Mouse (Mus musculus): Measurements from ENCODE around the gene Spsb3. TPM values are rescaled to one million over a fixed set of nuclear protein-coding genes. Genes with fewer than 3 reads are reported as not detected.

Spsb3 gene
- total RNA-seq (2021) = 10 to 100 TPM; 36.4 to 36.9 TPM
- long read RNA-seq, transcript Spsb3-209 (7 exons, 1,953 nt) = minor isoform, 16 of 69 reads
- long read RNA-seq, transcript Spsb3-203 (7 exons, 1,641 nt) = major isoform, 42 of 69 reads
- long read RNA-seq, partial matches to known transcripts = 3 of 69 reads
- long read RNA-seq, other reads (novel, unspliced or antisense) = 6 of 69 reads

DNA sequence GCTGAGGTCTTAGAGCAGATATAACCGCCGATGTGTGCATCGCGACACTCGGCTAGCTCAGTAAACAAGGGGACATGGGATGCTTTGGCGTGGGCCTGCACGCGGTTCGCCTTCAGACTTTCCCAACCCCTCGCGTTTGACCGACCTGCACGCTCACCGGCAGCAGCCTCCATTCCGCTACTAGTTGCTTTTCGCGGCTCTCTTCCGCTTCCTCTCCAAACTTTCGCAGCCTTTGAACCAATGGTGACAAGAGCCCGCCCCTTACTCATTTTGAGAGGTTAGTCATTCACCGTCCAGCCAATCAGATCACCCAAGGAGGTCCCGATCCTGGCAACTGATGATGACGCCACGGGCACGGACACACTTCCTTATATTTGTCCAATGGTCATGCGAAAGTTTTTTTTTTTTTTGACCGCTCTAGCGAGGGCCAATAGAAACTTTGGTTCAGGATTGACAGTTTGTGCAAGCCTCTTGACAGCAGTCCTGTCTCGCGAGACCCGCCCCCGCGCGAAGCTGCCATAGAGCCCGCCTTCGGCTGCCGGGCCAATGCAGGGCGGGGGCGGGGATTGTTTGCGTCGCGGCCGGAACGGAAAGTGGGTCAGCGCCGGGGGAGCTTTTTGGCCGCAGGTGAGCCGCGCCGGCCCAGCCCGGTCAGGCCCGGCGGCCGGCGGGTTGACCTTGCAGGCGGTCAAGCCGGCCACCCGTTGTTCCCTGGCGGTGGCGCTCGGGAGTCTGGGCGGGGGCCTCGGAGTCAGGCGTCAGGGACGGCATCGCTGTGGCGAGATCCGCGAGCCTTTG, at the start of gene Spsb3, which contains the start of gene Nubp2:
Spsb3 (plus strand) TSS at position 510 of the 798 bp plus-strand sequence.
Nubp2 (minus strand) TSS at position 216 of the 798 bp plus-strand sequence.
- peak; percentile 95 to 97 for DNase-seq (ENCODE audit: low spot score in 2 of 2)

DNA sequence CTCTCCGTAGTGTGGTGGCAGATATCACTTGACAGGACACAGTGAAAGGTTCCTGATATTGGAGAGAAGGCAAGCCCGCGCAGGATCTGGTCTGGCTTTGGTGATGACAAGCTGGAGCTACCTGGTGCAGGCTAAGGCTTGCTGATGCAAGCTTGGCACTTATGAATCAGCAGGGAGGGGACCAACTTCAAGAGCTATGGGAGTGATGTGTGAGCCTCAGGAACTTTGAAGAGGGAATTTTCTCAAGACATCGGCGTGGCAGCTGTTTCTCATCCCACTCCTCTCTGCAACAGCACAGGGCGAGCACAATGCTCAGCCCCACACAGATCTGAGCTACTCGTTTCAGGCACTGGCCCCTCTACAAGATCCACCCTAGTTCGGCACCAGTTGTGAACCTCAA, 46.6 kb upstream of the Spsb3 start, which contains the start of gene Hagh:
Hagh (plus strand) TSS at position 302 of the 400 bp plus-strand sequence.
- DNase-seq (ENCODE audit: low spot score in 2 of 2) = no peak

DNA sequence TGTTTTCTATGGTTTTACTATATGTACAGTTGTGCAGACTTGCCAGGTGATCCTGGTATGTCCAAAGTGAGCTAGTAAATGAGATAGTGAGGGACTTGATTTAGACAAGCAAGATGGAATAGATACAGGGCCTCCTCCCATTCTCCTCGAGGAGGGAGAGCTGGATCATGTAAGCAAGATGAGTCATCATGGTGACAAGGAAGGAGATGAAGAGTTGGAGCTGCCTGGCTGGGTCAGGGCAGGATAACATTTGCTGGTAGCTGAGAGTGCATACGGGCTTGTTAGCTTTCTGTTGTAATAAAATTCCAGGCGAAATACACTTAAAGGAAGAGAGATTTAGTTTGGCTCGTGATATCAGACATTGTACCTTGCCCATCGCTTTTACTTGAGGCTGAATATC, 46.1 kb upstream of the Spsb3 start:
- DNase-seq (ENCODE audit: low spot score in 2 of 2) = no peak

DNA sequence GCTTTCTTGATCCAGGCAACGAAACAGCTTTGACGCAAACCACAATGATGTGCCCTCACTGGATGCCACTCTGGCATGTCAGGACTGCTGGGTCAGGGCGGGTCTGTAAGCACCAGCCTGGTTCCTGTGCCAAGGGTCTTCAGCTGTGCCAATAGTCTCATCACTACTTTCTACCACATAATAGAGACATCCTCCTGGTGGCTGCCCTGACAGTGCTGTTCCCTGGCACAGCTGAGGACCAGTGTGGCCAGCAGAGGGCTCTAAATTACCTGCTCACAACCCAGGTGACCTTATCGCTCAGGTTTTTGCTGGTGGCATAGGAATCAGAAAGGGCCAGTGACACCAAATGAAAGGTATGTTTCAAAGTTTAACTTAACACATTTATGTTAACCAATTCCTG, 45.3 kb upstream of the Spsb3 start:
- DNase-seq (ENCODE audit: low spot score in 2 of 2) = no peak

DNA sequence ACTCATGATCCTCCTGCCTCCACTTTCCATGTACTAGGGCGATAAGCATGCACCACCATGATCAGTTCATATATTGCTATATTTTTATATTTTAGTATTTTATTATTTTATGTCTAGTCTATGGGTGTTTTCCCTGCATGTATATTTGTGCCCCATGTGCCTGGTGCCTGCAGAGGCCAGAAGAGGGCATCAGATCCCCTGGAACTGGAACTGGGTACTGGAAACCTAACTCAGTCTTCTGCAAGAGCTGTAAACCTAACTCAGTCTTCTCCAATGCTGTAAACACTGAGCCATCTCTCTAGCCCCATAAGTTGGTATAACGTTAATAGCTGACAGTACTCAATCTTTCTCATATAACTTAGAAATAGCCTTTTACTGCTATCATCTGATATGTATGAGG, 43.8 kb upstream of the Spsb3 start:
- no peak for DNase-seq (ENCODE audit: low spot score in 2 of 2)

DNA sequence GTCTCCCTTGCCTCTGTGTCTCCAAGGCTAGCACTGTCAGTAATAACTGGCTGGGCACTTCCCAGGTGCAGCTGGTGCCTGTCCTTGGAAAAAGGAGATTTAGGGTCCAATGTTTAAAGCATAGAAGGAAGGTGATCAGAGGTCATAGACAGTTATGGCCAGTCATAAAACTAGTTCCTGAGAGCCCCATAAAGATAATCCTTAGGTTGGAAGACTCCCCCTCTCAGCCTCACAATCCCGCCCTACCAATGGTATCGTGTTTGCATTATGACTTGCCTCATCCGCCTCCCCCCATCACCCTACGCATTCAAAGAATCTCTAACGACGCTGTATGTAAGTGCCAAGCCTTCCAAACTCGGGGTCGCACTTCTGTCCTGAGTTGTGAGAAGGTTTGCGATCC, 41.9 kb upstream of the Spsb3 start:
- no peak for DNase-seq (ENCODE audit: low spot score in 2 of 2)

DNA sequence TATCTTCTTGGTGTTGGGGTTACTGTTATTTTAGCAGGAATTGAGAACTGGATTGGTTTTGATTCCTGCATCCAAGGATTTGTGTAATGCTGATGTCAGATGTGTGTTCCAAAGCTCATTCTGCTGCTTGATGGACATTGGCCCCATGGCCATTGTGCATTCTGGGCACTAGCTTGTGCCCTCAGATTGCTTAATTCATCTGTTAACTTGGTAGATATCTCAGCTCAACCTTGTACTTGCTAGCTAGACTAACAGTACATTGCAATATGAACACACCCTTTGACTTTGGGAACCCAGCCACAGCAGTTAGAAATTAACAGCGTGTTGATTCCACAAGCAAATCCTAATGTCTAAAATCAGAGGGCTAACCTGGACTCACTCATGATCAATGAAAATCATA, 39.1 kb upstream of the Spsb3 start:
- no peak for DNase-seq (ENCODE audit: low spot score in 2 of 2)

DNA sequence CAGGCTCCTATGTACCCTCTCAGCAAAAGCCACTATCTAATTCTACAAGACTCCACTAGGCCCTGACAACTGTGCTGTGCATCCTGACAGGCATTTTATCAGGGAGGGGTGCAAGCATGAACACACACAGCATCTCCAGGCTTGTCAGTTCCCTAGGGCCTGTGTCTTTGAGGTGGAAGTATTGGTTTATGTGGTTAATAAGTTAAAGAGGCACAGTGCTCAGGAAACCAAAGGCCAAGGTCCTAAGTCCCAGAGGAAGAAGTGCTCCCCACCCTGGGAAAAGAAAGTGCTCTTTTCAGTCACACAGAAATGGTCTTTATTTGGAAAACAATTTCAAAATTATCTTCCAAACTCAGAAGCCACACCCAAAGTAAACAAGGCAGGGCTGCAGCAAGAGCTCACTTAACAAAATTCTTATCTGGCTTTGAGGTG, 37.8 kb upstream of the Spsb3 start:
- DNase-seq (ENCODE audit: low spot score in 2 of 2) = no peak

DNA sequence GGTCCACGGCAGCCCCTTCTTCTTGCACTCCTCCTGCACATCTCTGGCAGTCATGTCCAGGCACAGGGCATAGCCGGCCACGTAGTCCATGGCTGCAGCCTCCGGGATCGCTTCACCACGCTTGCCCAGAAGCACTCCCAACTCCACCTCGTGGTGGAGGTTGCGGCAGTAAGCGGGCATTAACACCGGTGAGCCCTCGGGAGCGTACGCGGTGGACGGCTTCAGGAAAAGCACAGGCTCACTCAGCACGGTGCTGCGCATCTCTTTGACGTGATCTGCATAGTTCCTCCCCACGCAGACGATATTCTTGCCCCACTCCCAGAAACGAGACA, 36.7 kb upstream of the Spsb3 start:
- no peak for DNase-seq (ENCODE audit: low spot score in 2 of 2)

DNA sequence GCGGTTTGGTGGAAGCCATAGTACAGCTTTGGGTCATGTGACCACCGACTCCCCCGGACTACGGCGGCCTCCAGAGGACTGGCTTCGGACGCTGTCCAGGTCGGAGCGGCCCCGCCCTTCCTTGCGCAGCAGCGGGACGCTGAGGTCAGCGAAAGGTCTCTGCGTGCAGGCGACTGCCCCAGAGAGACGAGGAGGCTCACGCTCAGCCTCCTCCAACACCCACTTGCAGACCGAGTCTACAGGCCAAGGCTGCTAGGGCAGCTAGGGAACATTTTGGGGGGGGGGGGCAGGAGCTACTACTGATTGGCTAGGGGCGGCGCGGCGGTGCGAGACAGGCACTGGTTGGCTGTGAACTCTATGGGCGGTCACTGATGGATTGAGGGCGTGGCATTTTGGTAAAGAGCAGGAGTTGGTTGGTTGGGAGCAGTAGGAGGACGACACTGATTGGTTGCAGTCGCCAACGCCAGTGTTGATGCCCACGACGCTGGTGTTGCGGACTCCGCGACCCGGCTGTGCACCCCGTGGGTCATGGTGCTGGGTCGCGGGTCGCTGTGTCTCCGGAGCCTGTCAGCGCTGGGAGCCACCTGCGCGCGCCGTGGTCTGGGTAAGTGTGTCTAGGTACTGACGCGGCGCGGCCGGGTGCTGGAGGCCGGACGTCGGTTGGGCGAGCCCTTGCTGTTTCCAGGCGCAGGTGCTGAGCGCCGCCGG, 36.2 kb upstream of the Spsb3 start, which contains the start of gene Fahd1:
Fahd1 (minus strand) TSS at position 300 of the 708 bp plus-strand sequence.
- DNase-seq (ENCODE audit: low spot score in 2 of 2) = peak; percentile 92 to 93

DNA sequence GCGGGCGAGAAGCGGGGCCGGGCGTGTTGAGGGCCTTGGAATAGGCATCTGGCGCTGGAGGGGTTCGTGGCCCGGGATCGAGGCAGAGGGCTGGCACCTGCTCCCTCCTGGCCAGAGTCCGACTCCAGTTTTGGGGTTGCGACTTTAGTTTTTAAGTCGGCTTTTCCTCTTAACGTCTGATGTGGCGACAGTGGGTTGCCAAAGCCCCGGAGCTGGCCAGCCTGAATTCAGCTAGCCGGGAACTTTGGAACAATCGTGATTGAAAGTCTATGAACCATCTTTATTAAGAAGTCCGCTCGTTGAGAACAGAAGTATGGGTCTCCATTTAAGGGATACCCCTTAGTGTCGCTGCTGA, 35.7 kb upstream of the Spsb3 start:
- no peak for DNase-seq (ENCODE audit: low spot score in 2 of 2)

DNA sequence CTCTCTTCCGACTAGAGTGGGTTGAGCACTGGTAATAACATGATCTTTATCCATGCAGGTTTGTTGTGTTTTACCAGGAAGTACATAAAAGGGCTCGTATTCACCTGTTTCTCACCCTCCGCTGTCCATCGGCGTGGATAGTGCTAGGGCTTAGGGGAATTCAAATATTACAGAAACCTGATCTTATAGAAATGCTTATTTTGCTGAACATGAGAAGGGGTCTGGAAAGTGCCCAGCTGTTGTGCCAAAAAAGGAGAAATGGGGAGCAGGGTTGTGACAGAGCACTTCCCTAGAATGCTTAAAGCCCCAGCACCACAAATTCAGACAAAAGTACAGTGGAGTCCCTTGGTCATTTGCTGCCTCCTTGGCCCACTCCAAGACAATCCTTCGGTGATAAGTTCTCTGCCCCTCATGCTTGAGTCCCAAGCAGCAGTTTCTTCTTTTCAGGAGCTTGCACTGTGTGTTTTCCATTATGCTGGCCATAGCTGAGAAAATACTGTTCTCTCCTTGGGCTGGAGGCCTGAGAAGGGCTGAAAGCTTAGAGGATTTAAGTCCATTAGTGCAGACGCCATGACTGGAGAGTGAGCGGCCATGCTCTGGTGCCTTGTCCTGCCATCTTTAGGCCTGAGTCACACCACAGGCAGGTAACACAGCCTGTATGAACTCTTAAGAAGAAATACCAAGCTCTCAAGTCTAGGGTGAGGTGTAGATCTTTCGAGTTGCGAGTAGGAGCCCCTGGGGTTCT, 34.9 kb upstream of the Spsb3 start:
- DNase-seq (ENCODE audit: low spot score in 2 of 2) = no peak

DNA sequence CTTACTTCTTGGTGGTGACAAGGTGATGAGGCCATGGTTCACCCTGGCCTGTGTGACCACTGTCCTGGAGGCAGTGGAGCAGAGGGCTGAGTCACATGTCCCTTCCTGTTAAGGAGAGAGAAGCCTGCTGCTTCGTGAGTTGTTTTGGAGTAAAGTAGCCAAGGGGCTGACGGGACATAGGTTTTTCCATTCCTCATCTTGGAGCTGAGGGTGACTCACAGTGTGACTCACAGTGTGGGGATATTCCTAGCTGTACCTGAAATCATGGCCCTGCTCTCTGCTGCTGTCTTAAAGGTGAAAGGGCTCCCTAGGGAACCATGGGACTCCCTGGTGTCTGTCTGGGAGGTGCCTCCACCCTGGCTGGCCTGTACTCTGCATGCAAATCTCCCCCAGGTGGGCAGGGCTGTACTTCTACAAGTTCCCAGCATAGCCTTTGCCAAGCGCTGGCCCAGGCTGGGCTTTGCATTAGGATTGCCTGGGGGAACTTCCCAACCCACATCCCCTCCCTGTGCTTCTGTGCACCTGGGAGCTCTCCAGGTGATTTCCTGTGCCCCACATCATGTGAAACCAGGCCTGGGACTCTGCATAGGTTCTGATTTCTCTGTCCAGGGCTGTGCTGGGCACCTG, 30.5 kb upstream of the Spsb3 start:
- no peak for DNase-seq (ENCODE audit: low spot score in 2 of 2)

DNA sequence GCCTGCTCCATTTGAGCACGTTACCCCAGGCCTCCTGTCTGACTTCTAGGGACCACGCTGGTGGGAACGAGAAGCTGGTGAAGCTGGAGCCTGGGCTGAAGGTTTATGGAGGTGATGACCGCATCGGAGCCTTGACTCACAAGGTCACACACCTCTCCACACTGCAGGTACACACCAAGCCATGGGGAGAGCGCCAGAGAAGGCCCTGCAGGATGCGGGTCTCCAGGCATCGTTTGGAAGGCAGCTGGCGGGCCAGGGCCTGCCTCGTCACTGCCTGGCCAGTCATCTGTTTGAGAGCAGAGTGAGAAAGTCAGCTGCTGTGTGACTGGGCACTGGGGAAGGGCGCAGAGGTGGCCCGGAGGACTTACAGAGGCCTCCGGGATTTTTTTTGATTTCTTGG, 29.9 kb upstream of the Spsb3 start:
- DNase-seq (ENCODE audit: low spot score in 2 of 2) = no peak

DNA sequence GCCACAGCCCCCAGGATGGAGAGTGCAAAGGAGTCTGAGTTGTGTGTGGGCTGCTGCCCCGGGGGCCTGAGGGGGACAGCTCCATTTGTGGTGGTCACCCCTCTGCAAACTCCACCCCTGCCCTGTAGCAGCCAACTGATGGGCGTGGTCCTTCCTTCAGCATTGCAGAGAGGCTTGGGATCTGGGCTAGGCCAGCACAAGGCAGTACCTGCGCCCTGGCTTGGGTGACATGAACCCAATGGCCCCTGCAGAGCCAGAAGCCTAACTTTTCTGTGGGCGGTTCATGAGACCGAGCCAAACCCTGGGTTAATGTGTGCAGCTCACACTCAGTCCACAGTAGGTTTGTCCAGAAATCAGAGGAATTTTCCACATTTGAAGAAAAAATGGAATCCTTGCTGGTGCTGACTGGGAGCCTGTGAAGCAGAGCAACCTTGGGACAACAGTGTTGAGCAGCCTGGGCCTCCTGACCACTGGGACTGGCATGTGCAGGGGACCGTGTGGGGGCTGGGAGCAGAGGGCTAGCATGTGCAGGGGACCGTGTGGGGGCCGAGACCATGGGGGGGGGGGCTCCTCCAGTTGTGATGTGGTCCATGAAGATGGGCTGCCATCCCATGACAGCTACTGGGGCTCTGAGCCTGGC, 28.5 kb upstream of the Spsb3 start:
- no peak for DNase-seq (ENCODE audit: low spot score in 2 of 2)

DNA sequence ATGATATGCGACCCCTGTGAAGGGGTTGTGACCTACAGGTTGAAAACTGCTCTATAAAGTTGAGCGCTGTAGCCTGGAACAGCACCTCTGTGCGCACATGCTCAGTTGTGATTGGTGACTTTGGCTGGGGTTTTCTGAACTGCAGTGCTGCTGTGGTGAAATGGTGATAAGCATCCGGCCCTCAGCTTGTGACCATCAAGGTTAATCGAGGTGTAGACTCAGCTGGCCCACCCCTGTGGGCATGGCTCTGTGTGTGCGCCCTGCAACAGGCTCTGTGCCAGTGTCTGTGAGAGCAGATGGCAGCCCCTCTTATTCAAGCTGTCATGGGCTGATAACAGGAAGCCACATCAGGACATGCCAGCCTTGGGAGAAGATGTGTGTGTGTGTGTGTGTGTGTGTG, 27.5 kb upstream of the Spsb3 start:
- peak; percentile 54 to 63 for DNase-seq (ENCODE audit: low spot score in 2 of 2)

DNA sequence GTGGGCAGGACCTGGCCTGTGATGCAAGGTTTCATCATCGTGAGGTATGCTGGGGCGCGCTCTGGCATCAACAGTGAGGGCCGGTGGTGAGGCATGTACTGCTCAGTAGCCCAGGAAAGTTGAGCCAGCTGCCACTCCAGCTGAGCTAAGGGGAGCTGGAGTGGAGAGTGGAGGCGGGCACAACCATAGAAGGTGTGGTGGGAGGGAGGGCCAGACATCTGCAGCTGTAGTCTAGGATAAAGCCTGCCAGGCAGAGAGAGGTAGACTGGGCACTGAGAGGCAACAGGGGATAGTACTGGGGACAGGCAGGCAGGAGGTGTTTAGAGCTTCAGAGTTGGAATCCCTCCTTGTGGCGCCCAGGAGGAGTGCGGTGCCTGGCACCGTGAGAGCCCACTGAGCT, 26.4 kb upstream of the Spsb3 start:
- no peak for DNase-seq (ENCODE audit: low spot score in 2 of 2)

DNA sequence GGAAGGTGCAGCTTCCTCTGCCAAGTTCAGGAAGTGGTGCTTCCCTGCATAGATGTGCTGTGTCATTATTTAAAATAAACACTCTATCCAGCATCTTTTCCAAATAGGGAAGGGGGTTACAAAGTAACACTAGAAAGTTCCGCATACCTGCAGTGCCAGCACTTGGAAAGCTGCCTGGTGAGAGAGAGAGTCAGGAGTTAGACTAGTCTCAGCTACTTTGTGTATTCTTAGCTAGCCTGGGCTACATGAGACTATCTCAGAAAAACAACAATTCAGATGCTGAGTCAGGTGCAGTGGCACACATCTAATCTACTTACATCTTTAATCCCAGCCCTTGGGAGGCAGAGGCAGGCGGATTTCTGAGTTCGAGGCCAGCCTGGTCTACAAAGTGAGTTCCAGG, 24.7 kb upstream of the Spsb3 start:
- no peak for DNase-seq (ENCODE audit: low spot score in 2 of 2)

DNA sequence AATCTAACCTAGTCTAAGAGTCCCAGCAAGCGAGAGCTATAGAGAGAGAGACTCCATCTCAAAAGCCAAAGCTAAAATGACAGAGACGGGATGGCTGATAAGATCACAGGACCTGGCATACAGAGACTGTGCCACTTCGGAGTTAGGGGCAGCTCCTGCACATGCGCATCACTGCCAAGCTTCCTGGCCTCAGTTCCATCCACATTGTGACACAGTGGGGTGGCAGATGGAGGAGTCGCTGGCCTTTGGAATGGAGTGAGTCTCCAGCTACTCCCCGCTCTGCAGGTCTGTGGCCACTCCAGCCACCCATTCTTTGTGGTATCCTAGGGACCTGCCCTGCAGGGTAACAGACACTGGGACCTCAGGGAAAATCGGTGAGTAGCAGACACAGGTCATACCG, 20.7 kb upstream of the Spsb3 start, which contains the start of gene Igfals:
Igfals (plus strand) TSS at position 222 of the 400 bp plus-strand sequence.
- DNase-seq (ENCODE audit: low spot score in 2 of 2) = no peak

DNA sequence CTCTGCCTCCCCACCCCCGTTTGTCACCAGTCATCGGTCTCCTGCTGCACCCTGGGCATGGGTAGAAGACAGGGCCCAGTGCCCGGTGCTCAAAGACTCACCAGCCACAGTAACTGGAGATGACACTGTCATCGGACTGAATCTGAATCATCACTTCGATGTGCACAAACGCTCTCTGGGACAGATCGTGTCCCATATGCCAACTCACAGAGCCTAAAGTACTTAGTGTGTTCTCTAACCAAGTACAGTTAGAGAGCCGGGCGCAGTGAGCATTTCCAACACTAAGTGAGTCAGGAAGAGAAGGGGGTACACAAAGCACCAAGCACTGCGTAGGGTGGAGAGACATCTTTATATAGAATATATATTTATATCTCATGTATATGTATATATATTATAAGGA, 18.5 kb upstream of the Spsb3 start:
- DNase-seq (ENCODE audit: low spot score in 2 of 2) = no peak

All from layer of hippocampus, postnatal 10 days (tissue).